Mouse (Mus musculus): ENCODE measurements at regions not wholly inside any gene's neighbourhood (a gene's known extent, or its start where the extent isn't known, plus 50 kb on each side); places are given as distances from the start of the nearest gene placed in this dataset.

GRCm38 (mm10) chr6:39283761-39284415 lies 77.3 kb upstream of the Kdm7a start:
- no peak for DNase-seq (ENCODE audit: low spot score in 2 of 2)

GRCm38 (mm10) chr6:39278317-39278716 lies 71.7 kb upstream of the Kdm7a start:
- DNase-seq (ENCODE audit: low spot score in 2 of 2), result no peak

GRCm38 (mm10) chr6:39274774-39275502 lies 68.3 kb upstream of the Kdm7a start:
- no peak for DNase-seq (ENCODE audit: low spot score in 2 of 2)

GRCm38 (mm10) chr6:39273427-39273826 lies 66.8 kb upstream of the Kdm7a start:
- DNase-seq (ENCODE audit: low spot score in 2 of 2), result no peak

- DNase-seq (ENCODE audit: low spot score in 2 of 2), result no peak
These were observed 63.9 kb upstream of the Kdm7a start for GRCm38 (mm10) chr6:39270457-39270856.

- DNase-seq (ENCODE audit: low spot score in 2 of 2), result no peak
These were observed 63.1 kb upstream of the Kdm7a start for GRCm38 (mm10) chr6:39269706-39270105.

- no peak for DNase-seq (ENCODE audit: low spot score in 2 of 2)
These were observed 62.2 kb upstream of the Kdm7a start for GRCm38 (mm10) chr6:39268647-39269428.

GRCm38 (mm10) chr6:39264722-39265121 lies 58.1 kb upstream of the Kdm7a start:
- DNase-seq (ENCODE audit: low spot score in 2 of 2), result no peak

GRCm38 (mm10) chr6:39263615-39264014 lies 57.0 kb upstream of the Kdm7a start:
- DNase-seq (ENCODE audit: low spot score in 2 of 2), result no peak

GRCm38 (mm10) chr6:39261951-39262350 lies 55.4 kb upstream of the Kdm7a start:
- no peak for DNase-seq (ENCODE audit: low spot score in 2 of 2)

GRCm38 (mm10) chr6:39260480-39260879 lies 53.9 kb upstream of the Kdm7a start:
- DNase-seq (ENCODE audit: low spot score in 2 of 2), result no peak

- DNase-seq (ENCODE audit: low spot score in 2 of 2), result no peak
These were observed 52.5 kb upstream of the Kdm7a start for GRCm38 (mm10) chr6:39259129-39259528.

- DNase-seq (ENCODE audit: low spot score in 2 of 2), result no peak
These were observed 52.1 kb upstream of the Kdm7a start for GRCm38 (mm10) chr6:39258656-39259055.

- DNase-seq (ENCODE audit: low spot score in 2 of 2), result no peak
These were observed 51.2 kb upstream of the Kdm7a start for GRCm38 (mm10) chr6:39257667-39258395.

GRCm38 (mm10) chr6:39257111-39257571 lies 50.6 kb upstream of the Kdm7a start:
- peak; percentile 16 to 26 for DNase-seq (ENCODE audit: low spot score in 2 of 2)

GRCm38 (mm10) chr6:39256304-39257103 lies 49.9 kb upstream of the Kdm7a start:
- peak; percentile 23 to 31 for DNase-seq (ENCODE audit: low spot score in 2 of 2)
